Mouse (Mus musculus) layer of hippocampus, adult 11-12 months (tissue): ENCODE measurements around the gene Nin.
A peak's percentile ranks its signal among the peaks of the same experiment; 100 is the strongest.

Experiments
- DNase-seq: peaks from one replicate; pipeline ENCODE4 v3.0.0; 2022; ENCODE audit warnings: low spot score

Nin gene

GRCm38 (mm10) chr12:70082935-70083532 is 30.5 kb downstream of the Nin start:
- DNase-seq: no peak

GRCm38 (mm10) chr12:70082485-70082884 is 31.0 kb downstream of the Nin start:
- no peak for DNase-seq

- DNase-seq: no peak
Observed at GRCm38 (mm10) chr12:70078471-70079025, 35.0 kb downstream of the Nin start.

GRCm38 (mm10) chr12:70076493-70076892 is 37.0 kb downstream of the Nin start:
- no peak for DNase-seq

GRCm38 (mm10) chr12:70075001-70075400 is 38.5 kb downstream of the Nin start:
- no peak for DNase-seq

GRCm38 (mm10) chr12:70070888-70071287 is 42.6 kb downstream of the Nin start:
- DNase-seq: no peak

GRCm38 (mm10) chr12:70070306-70070705 is 43.2 kb downstream of the Nin start:
- no peak for DNase-seq

GRCm38 (mm10) chr12:70068647-70069257 is 44.8 kb downstream of the Nin start:
- no peak for DNase-seq

- peak; percentile 63 for DNase-seq
Observed at GRCm38 (mm10) chr12:70067849-70068248, 45.7 kb downstream of the Nin start.

GRCm38 (mm10) chr12:70062114-70062513 is 51.4 kb downstream of the Nin start:
- peak; percentile 67 for DNase-seq

- DNase-seq: no peak
Observed at GRCm38 (mm10) chr12:70058956-70059851, 54.3 kb downstream of the Nin start.

GRCm38 (mm10) chr12:70050699-70051098 is 62.8 kb downstream of the Nin start:
- DNase-seq: no peak

- DNase-seq: no peak
Observed at GRCm38 (mm10) chr12:70048741-70049140, 64.8 kb downstream of the Nin start.

- DNase-seq: no peak
Observed at GRCm38 (mm10) chr12:70047281-70047680, 66.2 kb downstream of the Nin start.

- DNase-seq: no peak
Observed at GRCm38 (mm10) chr12:70044353-70044752, 69.2 kb downstream of the Nin start.

GRCm38 (mm10) chr12:70043421-70043820 is 70.1 kb downstream of the Nin start:
- peak; percentile 64 for DNase-seq

- DNase-seq: no peak
Observed at GRCm38 (mm10) chr12:70040981-70041380, 72.5 kb downstream of the Nin start.

- peak; percentile 46 for DNase-seq
Observed at GRCm38 (mm10) chr12:70036722-70037305, 76.7 kb downstream of the Nin start.

- no peak for DNase-seq
Observed at GRCm38 (mm10) chr12:70026233-70026632, 87.3 kb downstream of the Nin start.

GRCm38 (mm10) chr12:70025431-70025830 is 88.1 kb downstream of the Nin start:
- no peak for DNase-seq

GRCm38 (mm10) chr12:70023580-70023979 is 89.9 kb downstream of the Nin start:
- DNase-seq: no peak

- DNase-seq: no peak
Observed at GRCm38 (mm10) chr12:70018153-70018552, 95.4 kb downstream of the Nin start.
